ENCODE assay signal across 7 mouse cellular contexts in the genomic region with DNA sequence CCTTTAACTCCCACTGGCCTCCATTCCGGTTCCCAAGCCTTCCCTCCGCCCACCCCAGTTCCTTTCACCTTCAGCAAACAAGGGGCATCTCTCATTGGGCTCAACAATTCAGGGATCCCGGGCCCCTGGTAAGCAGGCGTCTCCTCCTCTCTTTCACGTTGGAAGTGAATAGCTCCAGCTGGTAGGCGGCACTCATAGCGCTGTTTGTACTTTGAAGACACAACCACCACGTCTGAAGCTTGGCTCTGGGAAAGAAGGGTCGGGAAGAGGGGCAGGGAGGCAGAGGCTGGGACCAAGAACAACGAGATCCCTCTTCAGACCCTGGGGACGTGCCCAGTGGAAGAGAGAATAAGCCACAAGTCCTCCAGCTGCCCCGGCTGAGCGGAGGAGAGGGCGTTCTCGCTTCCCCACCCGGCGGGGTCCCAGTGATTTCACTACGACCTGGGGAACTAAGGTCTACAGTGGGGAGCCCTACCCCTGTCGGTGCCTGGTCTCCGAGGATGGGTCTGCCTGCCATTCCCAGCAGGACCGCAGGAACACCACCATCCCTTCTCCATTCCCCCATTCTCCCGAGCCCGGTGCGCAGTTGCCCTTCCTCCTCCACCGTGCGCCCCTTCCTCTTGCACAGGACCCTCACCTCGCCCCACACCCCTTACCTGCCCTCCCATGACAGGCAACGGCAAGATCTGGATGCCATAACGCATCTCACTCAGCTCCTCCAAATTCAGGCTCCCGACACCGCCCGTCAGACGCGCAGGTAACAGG. TPM values are rescaled to one million over a fixed set of nuclear protein-coding genes. Genes with fewer than 3 reads are reported as not detected.
DNase-seq lines count a peak whose midpoint lies in the region; ATAC-seq and TF ChIP-seq lines count a peak whose summit lies in the region.

No protein-coding gene starts in this region.

- peaks cover 20% of the 10 kb centered on the region for H3K36me3 ChIP-seq in lung, embryonic 15.5 days
- H3K36me3 ChIP-seq in forebrain, embryonic 10.5 days (replicated peaks): peaks cover 40% of the 10 kb centered on the region
- peaks cover 40% of the 10 kb centered on the region for H3K36me3 ChIP-seq in neural tube, embryonic 13.5 days

- peak; percentile 32 for ATAC-seq in lung, embryonic 15.5 days (ENCODE audit: borderline replicate concordance, extremely low read depth, low FRiP score, low TSS enrichment)
- peak; percentile 55 for ATAC-seq in neural tube, embryonic 13.5 days (ENCODE audit: low read depth)

- no peaks in the 10 kb centered on the region for H3K9me3 ChIP-seq in lung, embryonic 15.5 days
- no peaks in the 10 kb centered on the region for H3K9me3 ChIP-seq in forebrain, embryonic 10.5 days
- H3K9me3 ChIP-seq in neural tube, embryonic 13.5 days: no peaks in the 10 kb centered on the region

- peak overlapping the region; percentile 1; the same call in 1 of the 2 replicates for H3K27ac ChIP-seq in lung, embryonic 15.5 days
- peak overlapping the region; percentile 82 for H3K27ac ChIP-seq in forebrain, embryonic 10.5 days
- H3K27ac ChIP-seq in neural tube, embryonic 13.5 days (replicated peaks): peak overlapping the region; percentile 56; the same call in 1 of the 2 replicates

- WGBS in lung, embryonic 15.5 days: 2% methylated on average over 34 of the region's 34 CpGs
- 5% methylated on average over 34 of the region's 34 CpGs for WGBS in forebrain, embryonic 10.5 days
- 2% methylated on average over 33 of the region's 34 CpGs for WGBS in neural tube, embryonic 13.5 days

- peak overlapping the region; percentile 77 for H3K9ac ChIP-seq in lung, embryonic 15.5 days
- H3K9ac ChIP-seq in neural tube, embryonic 13.5 days: peak overlapping the region; percentile 94

- H3K4me1 ChIP-seq in lung, embryonic 15.5 days: peaks cover 21% of the 10 kb centered on the region
- H3K4me1 ChIP-seq in forebrain, embryonic 10.5 days: peaks cover 29% of the 10 kb centered on the region
- H3K4me1 ChIP-seq in neural tube, embryonic 13.5 days (replicated peaks): peaks cover 32% of the 10 kb centered on the region

- H3K27me3 ChIP-seq in lung, embryonic 15.5 days: no peaks in the 10 kb centered on the region
- H3K27me3 ChIP-seq in forebrain, embryonic 10.5 days (ENCODE audit: poor library complexity, severe bottlenecking): no peaks in the 10 kb centered on the region
- no peaks in the 10 kb centered on the region for H3K27me3 ChIP-seq in neural tube, embryonic 13.5 days

- H3K4me2 ChIP-seq in lung, embryonic 15.5 days: peak overlapping the region; percentile 93
- peak overlapping the region; percentile 95 for H3K4me2 ChIP-seq in neural tube, embryonic 13.5 days

- TF ChIP-seq CTCF in brain, embryonic 14.5 days (IDR thresholded peaks at IDR 0.05; ENCODE audit: borderline replicate concordance, extremely low read depth, insufficient read depth, insufficient read length): no peak

- no peak for TF ChIP-seq POLR2A in brain, embryonic 14.5 days (IDR thresholded peaks at IDR 0.05; ENCODE audit: borderline replicate concordance, extremely low read depth, insufficient read depth, insufficient read length, poor library complexity, severe bottlenecking)

- H3K4me3 ChIP-seq in lung, embryonic 15.5 days: peak overlapping the region; percentile 84
- H3K4me3 ChIP-seq in forebrain, embryonic 10.5 days: peak overlapping the region; percentile 94
- H3K4me3 ChIP-seq in neural tube, embryonic 13.5 days: peak overlapping the region; percentile 96

- DNase-seq in lung, postnatal 4 days: no peak
- peak; percentile 31 for DNase-seq in brain, embryonic 14.5 days (ENCODE audit: low read depth)
- no peak for DNase-seq in forebrain, embryonic 10.5 days (ENCODE audit: extremely low spot score, low spot score)
- DNase-seq in kidney, postnatal 4 days: peak; percentile 14 to 15
- no peak for DNase-seq in frontal cortex, adult 2 months (ENCODE audit: extremely low spot score in 1 of 2, low spot score in 1 of 2)

RNA-seq across cellular contexts. Expression of gene Os9, which starts 0.4 kb away (rescaled TPM):
- polyA plus RNA-seq in lung, embryonic 15.5 days (2015; fragmentation: Nextera tagmentation; extraction: Ambion mirVana): 90.1 and 101 TPM in 2 replicates
- 71.3 and 93.8 TPM in 2 replicates for polyA plus RNA-seq in brain, embryonic 14.5 days (2012; rRNA removed)
- 54.2 and 57.6 TPM in 2 replicates for polyA plus RNA-seq in forebrain, embryonic 10.5 days (2016; fragmentation: Nextera tagmentation; extraction: Ambion mirVana)
- 146 and 151 TPM in 2 replicates for polyA plus RNA-seq in neural tube, embryonic 13.5 days (2015; fragmentation: Nextera tagmentation; extraction: Ambion mirVana)
- 106 and 108 TPM in 2 replicates for polyA plus RNA-seq in frontal cortex, adult 2 months (2012; rRNA removed)

RNA-seq across cellular contexts. Expression of gene B4galnt1, which starts 44.5 kb away (rescaled TPM):
- polyA plus RNA-seq in lung, embryonic 15.5 days (2015; fragmentation: Nextera tagmentation; extraction: Ambion mirVana): 2.8 and 3.6 TPM in 2 replicates
- polyA plus RNA-seq in brain, embryonic 14.5 days (2012; rRNA removed): 48.7 and 72.4 TPM in 2 replicates
- 4.0 and 5.0 TPM in 2 replicates for polyA plus RNA-seq in forebrain, embryonic 10.5 days (2016; fragmentation: Nextera tagmentation; extraction: Ambion mirVana)
- polyA plus RNA-seq in neural tube, embryonic 13.5 days (2015; fragmentation: Nextera tagmentation; extraction: Ambion mirVana): 45.0 and 45.1 TPM in 2 replicates
- 112 and 132 TPM in 2 replicates for polyA plus RNA-seq in frontal cortex, adult 2 months (2012; rRNA removed)

RNA-seq across cellular contexts. Expression of gene Agap2, which starts 45.4 kb away (rescaled TPM):
- 0.05 and 0.07 TPM in 2 replicates for polyA plus RNA-seq in lung, embryonic 15.5 days (2015; fragmentation: Nextera tagmentation; extraction: Ambion mirVana)
- 113 and 151 TPM in 2 replicates for polyA plus RNA-seq in brain, embryonic 14.5 days (2012; rRNA removed)
- polyA plus RNA-seq in forebrain, embryonic 10.5 days (2016; fragmentation: Nextera tagmentation; extraction: Ambion mirVana): 0.10 and 0.23 TPM in 2 replicates
- 1.9 and 2.3 TPM in 2 replicates for polyA plus RNA-seq in neural tube, embryonic 13.5 days (2015; fragmentation: Nextera tagmentation; extraction: Ambion mirVana)
- 450 and 465 TPM in 2 replicates for polyA plus RNA-seq in frontal cortex, adult 2 months (2012; rRNA removed)

RNA-seq across cellular contexts. Expression of gene Tspan31, which starts 50.4 kb away (rescaled TPM):
- 161 and 175 TPM in 2 replicates for polyA plus RNA-seq in lung, embryonic 15.5 days (2015; fragmentation: Nextera tagmentation; extraction: Ambion mirVana)
- 96.5 and 115 TPM in 2 replicates for polyA plus RNA-seq in brain, embryonic 14.5 days (2012; rRNA removed)
- 188 and 190 TPM in 2 replicates for polyA plus RNA-seq in forebrain, embryonic 10.5 days (2016; fragmentation: Nextera tagmentation; extraction: Ambion mirVana)
- 125 and 136 TPM in 2 replicates for polyA plus RNA-seq in neural tube, embryonic 13.5 days (2015; fragmentation: Nextera tagmentation; extraction: Ambion mirVana)
- 89.9 and 91.7 TPM in 2 replicates for polyA plus RNA-seq in frontal cortex, adult 2 months (2012; rRNA removed)

RNA-seq across cellular contexts. Expression of gene Cdk4, which starts 57.1 kb away (rescaled TPM):
- polyA plus RNA-seq in lung, embryonic 15.5 days (2015; fragmentation: Nextera tagmentation; extraction: Ambion mirVana): 1,786 and 1,890 TPM in 2 replicates
- polyA plus RNA-seq in brain, embryonic 14.5 days (2012; rRNA removed): 871 and 1,231 TPM in 2 replicates
- polyA plus RNA-seq in forebrain, embryonic 10.5 days (2016; fragmentation: Nextera tagmentation; extraction: Ambion mirVana): 3,005 and 3,066 TPM in 2 replicates
- 1,139 and 1,291 TPM in 2 replicates for polyA plus RNA-seq in neural tube, embryonic 13.5 days (2015; fragmentation: Nextera tagmentation; extraction: Ambion mirVana)
- 154 and 167 TPM in 2 replicates for polyA plus RNA-seq in frontal cortex, adult 2 months (2012; rRNA removed)

Comparison
In these comparisons a context has a peak if more than half of its experiments do, and no peak if none do; other contexts are left out.
1. H3K27ac ChIP-seq: peak in every context shown above with its lines; median percentile 82 in forebrain, embryonic 10.5 days; 56 in neural tube, embryonic 13.5 days; 1 in lung, embryonic 15.5 days.
2. DNase-seq: peak in brain, embryonic 14.5 days (single experiment) and kidney, postnatal 4 days (2 of 2); none in lung, postnatal 4 days (0 of 2), forebrain, embryonic 10.5 days (single experiment) and frontal cortex, adult 2 months (0 of 2).
3. RNA of gene Agap2, which starts 45.4 kb away (polyA plus RNA-seq): 450 to 465 TPM in frontal cortex, adult 2 months and 113 to 151 TPM in brain, embryonic 14.5 days; 1.9 to 2.3 TPM in neural tube, embryonic 13.5 days, 0.10 to 0.23 TPM in forebrain, embryonic 10.5 days and 0.05 to 0.07 TPM in lung, embryonic 15.5 days; every median in the first group is over 10 times any median in the second.
4. Peak in every context shown above with its lines, with median percentiles within 50 percentile points of each other: H3K4me3 ChIP-seq.